Mouse (Mus musculus): ENCODE results near the gene Plaur.

- no peak for TF ChIP-seq MAFK (IDR thresholded peaks at IDR 0.05; ENCODE audit: insufficient read depth, low read depth, low read length)
- no peak for TF ChIP-seq ZNF384 (IDR thresholded peaks at IDR 0.05; ENCODE audit: low read depth, low read length)
- no peak for TF ChIP-seq ZC3H11A (IDR thresholded peaks at IDR 0.05; ENCODE audit: borderline replicate concordance, low read depth, low read length)
- TF ChIP-seq HCFC1 (IDR thresholded peaks at IDR 0.05; ENCODE audit: borderline replicate concordance, insufficient read depth, low read length): no peak
Measured at GRCm38 (mm10) chr7:24446697-24447340, 15.5 kb upstream of the Plaur start.

All from ES-E14 (cell line).